Mouse (Mus musculus) c-Kit-positive CD71-positive TER-119-negative erythroid progenitor cells, embryonic 14.5 days (primary cell): Measurements from ENCODE around the gene Misp.

Experiments used
- DNase-seq: peaks from one replicate; pipeline ENCODE4 v3.0.0-alpha.2; 2013; ENCODE audit warnings: low read depth

Gene Misp

DNA sequence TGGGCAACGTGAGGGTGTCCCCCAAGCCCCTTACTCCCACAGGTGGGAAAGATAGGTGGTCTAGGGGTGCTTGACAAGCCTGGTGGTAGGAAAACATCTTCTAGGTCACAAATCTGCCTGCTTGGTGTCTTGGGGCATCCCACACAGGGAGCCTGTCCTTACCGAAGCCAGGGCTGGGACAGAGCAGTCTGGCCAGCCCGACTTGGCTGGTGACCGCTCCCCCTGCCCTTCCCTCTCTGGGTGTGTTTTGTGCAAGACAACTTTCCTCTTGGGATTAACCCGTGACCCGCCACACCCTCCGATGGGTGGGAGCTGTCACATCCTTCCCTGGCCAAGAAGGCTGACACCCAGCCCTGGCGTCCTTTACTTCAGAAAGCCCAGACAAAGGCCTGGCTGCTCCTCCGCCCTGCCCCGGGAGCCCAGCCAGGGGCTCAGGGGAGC, 26.3 kb upstream of the Misp start:
- no peak for DNase-seq

DNA sequence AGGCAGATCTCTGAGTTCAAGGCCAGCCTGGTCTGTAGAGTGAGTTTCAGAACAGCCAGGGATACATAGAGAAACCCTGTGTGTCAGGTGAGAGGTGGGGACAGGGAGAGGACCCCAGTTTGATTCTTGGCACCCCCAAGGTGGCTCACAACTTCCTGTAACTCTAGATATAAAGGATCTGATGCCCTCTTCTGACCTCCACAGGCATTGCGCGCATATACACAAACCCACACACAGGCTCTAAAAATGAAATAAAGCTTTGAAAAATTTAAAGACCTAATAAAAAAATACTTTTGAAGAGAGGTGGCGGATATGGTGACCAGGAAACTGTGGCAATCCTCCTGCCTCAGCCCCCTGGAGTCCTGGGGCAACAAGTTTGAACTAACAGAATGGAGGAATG, 24.9 kb upstream of the Misp start:
- DNase-seq = no peak

DNA sequence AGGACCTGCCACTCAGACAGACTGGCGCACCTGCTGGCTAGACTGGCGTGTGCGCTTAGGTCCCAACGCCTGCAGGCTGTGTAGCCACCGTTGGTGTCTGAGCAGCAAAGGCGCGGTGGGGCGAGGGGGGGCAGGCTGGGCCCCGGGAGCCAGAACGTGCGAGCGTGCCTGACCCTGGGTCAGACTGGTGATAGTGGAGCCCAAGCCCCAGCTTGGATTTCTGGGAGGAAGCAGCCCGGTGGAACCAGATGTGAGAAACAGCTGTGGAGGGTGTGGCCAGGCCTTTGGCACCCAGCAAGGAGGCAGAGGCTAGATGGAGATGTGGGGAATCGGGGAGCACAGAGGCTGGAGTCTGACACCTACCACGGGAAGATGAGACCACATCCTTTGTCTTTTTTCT, 23.5 kb upstream of the Misp start:
- no peak for DNase-seq

DNA sequence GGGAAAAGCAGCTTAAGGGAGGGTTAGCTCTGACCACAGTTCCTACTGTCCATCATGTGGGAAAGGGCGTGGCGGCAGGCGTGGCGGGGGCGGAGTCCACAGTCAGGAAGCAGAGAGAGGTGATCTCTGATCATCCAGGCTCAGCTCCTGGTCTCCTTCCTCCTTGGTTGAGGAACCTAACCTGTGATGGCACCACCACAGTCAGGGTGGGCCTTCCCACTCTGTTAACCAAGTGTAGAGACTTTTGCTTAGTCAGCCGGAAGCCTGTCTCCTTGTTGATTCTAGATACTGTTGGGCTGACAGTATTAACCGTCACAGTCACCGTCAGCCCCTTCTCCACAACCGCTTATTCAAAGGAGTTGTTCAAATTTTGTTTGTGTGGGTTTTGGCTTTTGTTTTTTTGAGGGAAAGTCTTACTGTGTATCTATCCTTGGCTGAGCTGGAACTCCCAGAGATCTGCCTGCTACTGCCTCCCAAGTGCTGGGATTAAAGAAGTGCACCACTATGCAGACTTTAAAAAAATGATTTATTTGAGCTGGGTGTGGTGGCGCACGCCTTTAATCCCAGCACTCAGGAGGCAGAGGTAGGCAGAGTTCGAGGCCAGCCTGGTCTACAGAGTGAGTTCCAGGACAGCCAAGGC, 22.4 kb upstream of the Misp start:
- no peak for DNase-seq

DNA sequence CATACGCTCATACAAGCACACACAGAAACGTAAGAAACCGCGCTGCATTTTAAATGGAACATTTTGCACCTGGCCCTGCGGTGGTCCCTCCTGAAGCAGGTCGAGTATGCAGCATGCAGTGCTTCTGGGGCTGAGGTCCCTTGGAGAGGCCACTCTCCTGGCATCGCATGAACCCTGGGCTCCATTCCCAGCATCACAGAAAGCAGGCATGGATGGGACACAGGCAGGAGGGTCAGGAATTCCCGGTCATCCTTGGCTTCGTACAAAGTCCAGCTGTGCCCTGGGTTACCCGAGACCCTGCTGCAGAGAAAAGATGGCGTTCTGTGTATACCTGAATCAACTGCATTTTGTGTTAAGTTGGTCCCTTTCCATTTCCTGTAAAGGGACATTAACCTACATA, 20.3 kb upstream of the Misp start:
- DNase-seq = no peak

DNA sequence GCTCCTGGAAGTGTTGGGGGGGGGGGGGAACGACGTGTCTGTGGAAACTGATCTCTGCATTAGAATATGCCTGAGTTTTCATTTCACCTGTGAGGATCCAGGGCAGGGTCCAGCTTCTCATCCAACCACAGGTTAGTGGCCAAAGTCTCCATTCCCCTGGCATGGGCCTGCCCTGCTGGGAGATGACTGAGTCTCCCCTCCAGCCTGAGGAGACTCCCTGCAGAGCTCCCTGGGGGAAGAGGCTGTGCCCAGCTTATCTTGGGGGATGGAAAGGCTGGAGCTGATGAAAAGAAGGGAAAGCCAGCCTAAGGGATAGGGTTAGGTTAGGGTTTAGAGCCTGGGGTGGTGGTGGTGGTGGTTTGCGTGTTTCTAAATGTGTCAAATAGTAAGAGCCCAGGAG, 19.0 kb upstream of the Misp start:
- DNase-seq = no peak

DNA sequence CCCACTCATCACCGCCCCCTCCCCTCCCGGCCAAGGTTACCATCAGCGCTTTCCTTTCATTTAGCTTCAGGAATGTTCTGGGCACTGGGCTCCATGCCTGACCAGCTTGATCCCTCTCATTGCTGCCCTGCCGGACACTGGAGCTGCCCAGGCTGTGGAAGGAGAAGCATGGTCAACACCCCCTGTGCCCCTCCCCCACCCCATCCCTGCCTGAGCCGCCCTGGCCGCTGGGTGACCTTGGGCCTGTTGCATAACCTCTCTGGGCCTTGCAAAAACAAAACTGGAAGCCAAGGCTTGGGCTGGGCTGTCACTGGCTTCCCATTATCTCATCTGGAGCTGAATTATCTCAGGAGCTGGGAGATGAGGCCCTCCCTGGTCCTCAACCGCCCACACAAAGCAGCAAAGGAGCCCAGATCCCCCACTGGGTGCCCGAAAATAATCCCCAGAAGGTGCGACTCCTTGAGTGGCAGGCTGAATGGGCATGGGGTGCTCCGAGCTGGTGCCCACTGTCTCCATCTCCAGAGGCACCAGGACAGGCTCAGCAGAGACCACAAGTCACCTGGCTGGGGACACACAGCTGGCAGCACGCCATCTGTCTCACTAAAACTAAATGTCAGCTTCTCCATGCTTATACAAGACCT, 18.3 kb upstream of the Misp start:
- no peak for DNase-seq

DNA sequence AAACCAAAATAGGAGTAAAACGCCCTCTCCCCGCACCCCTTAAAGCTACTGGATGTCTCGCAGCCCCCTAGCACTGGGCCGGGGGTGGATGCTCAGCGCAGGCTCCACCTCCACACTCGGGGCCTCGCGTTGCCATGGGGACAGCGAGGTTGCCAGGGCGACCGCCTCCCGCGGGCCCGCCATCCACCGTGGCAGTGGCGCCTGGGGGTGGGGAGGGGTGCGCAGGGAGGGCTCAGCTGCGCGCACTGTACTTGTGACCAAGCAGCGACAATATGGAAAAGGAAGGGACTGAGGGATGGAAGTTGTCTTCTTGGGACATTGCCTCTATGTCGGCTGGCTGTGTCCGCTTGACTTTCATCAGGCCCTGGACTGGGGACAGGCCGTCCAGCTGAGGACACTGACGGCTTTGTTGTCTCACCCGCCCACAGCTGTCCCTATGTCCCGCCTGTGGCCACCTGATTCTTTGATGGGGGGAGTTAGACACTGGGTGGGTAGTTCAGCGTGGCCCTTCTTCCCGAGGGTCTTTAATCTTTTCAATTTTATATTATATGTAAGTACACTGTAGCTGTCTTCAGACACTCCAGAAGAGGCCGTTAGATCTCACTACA, 17.0 kb upstream of the Misp start:
- no peak for DNase-seq

DNA sequence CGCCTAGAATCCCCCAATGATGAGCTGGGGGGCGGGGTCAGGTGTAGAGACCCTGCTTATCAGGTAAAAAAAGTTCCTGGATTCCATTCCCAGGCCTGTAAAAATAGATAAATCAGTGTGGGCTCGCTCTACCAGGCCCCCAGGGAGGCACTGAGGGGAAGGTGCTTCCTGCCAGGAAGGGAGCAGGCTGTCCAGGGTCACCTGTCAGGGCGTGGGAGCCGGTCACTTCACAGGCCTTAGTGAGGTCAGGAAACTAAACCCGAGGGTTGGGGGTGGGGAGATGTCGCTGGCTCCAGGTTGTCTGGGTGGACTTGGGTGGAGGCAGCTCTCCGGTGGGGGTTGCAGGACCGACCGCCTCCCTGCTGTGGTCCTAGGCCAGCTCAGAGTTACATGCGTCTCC, 15.2 kb upstream of the Misp start:
- no peak for DNase-seq

DNA sequence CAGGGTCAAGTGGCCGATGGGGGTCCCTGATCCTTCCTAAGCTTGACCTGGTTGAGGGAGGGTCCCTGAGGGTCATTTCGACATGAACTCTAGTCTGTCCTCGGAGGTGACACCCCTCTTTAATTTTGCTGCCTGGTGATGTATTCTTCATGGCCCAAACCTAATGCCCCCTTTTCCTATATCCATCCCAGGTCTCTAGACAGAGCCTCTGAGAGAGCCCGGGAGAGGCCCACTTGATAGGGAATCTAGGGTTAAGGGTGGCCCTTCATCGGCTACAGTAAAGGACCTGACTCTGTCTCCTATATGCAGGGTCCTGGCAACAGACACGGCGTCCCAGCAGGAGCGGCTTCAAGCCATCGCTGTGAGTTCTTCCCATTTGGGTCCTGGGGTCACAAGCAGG, 14.5 kb upstream of the Misp start:
- DNase-seq = no peak

DNA sequence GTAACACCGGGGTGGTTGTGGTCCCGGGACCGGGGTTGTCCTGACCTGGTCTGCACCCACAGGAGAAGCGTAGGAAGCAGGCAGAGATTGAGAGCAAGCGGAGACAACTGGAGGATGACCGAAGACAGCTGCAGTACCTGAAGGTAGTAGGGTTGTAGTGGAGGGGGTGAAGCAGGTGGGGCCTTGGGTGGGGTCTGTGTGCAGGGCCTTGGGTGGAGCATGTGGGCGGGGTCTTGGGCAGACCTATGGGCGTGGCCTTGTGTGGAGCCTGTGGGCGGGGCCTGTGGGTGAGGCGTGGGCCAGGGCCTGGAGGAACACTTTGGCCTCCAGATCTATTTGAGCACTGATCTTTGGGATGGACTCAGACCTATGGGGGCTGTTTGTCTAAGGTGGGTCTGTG, 13.8 kb upstream of the Misp start:
- no peak for DNase-seq

DNA sequence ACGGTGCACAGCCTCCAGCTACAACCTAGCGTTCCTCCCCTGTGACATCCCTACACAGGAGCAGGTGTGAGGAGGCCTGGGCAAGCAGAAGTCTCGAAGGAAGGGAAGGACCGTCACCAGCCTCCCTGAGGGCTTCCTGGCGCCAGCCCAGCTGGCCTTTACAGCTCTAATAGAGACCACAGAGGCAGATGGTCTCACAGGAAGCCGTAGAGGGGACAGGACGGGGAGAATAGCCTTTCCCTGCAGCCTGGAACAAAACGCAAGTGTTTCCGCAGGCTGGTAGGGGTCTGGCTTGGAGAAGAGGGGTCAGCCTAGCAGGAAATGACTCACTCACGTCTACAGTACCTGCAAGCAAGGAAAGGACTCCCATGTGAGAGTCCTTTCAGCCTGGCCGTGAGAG, 13.0 kb upstream of the Misp start:
- DNase-seq = no peak

DNA sequence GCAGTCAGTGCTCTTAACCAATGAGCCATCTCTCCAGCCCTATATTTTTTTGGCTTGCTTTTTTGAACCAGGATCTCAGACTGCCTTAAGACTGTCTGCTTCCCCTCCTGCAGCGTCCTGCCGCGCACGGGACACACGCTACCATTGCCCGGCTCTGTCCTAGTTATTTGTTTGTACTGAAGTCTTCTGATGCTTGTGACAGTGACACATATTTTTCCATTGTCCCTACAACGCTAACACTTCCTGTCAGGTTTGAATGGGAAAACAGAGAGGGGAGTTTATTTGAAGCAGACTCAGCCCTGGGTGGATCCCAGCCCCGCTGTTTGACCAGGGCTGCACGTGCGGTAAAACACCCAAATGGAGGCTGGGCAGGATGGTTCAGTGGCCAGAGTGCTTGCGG, 12.1 kb upstream of the Misp start:
- no peak for DNase-seq

DNA sequence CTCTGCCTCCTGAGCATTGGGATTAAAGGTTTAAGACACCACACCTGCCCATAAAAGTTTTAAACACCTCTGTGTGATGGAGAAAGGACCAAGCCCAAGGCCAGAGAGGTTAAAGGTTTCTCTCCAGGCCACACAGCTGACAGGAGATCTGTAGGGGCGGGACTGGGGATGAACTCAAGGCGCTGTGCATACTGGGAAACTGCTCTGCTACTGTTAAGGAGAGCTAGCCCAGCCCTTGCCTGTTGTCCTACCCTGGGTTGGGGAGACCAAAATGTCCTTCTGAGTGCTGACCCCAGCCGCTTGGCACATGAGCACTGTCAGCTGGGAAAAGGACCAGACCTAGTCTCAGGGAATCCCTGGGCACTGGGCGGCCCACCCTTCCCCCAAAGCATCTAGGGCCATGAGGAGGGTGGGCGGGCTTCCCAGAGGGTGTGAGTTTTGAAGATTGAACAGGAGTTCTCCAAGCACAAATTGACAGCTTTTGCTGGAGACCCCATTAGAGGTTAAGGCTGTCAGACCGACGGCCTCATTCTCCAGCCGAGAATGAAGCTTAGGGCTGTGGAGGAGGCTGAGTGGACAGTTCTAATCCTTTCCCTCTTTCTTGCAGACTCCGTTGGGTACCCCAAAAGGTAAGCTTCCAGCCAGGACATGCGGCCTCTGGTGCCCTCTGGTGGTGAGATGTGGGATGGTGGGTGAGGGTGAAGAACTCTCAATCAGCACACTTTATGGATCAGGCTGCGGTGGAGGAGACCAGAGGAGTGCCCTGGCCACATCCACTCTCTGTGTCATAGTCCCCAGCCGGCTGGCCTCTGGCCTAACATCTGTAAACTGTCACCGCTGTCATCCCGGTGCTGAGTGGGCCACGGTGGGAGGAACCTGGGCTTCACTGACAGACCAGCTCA, 8.8 kb upstream of the Misp start:
- peak; percentile 62 for DNase-seq

DNA sequence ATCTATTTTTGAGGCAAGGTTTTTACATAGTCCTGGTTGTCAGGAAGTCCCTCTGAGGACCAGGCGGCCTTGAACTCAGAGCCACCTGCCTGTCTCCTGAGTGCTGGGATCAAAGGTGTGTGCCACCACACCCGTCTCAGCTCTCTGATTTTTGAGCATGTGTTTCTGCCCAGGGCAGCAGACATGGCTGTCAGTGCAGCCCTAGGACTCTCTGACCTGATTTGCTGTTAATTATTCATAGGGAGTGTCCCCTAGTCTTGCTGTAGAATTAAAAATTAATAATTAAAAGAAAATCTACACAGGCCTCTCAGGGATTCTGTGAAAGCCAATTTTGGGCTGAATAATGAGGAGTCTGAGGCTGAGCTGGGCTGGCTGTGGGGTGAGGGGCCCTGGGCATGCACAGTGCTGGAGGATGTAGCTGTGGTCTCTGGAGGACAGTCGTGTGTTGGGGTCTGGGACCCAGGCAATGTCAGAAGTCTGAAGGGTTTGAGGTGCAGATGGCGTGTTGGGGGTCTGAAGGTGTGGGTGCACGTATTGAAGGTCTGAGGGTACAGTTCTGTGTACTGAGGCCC, 6.4 kb upstream of the Misp start:
- DNase-seq = no peak

DNA sequence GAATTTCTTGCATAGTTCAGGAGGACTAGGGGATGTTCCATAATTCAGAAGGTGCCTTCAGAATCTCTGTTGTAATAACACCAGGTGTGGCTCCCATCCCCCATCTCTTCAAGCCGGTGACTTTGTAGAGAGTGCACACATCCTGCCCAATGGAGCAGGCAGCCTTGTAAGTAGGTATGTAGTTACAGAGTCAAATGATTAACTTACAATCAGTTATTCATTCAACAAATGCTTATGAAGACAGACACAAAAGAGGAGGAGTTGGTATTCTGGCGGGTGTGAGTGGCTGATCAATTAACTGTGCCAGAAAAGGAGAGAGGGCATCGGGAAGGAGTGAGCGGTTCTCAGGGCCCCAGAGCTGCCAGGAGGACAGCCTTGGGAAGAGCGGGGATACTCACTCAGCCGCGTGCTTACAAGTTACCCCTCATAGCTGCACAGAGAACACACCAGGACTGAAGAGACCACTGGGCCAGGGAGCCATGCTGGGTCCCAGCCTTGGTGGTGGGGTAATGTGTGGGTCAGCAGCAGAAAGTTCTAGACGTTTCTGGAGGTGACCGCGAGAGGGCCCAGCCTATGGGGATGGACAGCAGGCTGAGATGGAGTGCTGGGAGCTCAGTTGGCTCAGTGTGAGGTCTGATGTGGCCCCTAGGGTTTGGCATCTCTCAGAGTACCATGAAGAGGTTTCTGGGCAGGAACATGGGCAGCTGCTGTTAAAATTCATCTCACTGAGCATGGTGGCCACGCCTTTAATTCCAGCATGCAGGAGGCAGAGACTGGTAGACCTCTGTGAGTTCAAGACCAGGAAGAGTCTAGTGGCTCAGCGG, 4.9 kb upstream of the Misp start:
- no peak for DNase-seq

DNA sequence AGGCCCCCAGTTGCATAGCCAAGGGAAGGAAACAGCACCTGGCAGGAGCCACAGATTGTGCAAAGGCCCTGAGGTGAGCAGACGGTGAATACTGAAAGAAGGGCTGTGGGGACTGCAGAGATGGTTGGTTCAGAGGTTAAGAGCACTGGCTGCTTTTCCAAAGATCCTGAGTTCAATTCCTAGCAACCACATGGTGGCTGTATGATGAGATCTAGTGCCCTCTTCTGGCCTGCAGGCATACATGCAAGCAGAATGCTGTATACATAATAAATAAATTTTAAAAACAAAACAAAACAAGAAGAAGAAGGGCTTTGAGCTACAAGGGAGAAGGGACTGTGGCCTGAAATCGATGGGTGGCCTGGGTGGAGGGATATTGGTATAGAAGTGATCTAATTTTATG, 3.7 kb upstream of the Misp start:
- DNase-seq = no peak

DNA sequence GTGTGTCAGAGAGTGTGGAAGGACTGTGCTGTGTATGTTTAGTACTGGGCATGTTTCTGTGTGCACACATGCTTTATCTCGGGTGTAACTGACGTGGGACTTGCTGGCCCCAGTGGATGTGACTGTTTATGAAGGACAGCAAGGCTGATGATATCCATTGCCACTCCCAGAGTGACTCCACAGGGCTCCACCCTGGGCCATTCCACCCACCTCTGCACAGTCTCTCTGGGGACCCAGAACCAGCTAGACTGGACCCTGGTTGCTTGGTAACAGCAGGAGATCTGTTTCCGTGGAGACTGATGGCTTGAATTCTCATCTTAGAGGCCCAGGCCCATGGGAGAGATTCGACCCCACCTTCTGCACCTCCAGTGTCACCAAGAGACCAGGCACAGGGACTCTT, 2.6 kb upstream of the Misp start:
- DNase-seq = no peak

DNA sequence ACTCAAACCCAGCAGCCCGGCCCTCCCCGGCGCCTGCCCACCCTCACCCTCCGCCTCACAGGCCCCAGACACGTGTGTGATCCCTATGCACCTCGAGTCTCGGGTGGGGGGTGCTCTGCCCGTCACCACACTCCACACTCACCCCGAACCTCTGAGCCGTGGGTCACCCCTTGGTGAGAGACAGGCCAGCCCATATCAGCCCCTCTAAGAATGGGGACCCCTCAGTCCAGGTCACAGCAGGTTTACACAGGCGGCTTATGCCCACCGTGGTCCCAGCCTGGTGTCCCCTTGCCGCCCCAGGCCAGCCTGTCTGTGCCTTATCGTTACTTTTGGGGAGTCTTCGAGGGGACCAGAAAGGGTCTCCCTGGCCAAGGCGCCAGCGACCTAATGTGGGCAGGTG, 1.2 kb upstream of the Misp start:
- no peak for DNase-seq

DNA sequence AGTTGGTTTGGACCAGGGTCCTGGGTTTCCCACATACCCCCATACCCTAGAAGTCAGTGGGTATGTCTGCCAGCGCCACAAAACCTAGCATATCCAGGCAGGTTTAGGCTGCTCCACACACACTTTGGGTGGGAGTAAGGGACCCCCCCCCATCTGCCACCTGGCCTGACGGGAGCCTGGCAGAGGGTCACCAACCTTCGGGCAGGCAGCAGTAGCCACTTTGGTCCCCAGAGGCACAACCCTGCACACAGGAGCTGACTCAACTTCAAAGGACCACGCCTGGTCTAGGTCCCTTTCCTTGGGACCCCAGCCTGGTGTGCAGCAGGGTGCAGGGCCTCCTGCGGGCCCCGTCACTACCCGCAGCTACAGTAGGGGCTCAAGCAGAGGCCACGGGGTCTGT, 512 bp upstream of the Misp start:
- no peak for DNase-seq

DNA sequence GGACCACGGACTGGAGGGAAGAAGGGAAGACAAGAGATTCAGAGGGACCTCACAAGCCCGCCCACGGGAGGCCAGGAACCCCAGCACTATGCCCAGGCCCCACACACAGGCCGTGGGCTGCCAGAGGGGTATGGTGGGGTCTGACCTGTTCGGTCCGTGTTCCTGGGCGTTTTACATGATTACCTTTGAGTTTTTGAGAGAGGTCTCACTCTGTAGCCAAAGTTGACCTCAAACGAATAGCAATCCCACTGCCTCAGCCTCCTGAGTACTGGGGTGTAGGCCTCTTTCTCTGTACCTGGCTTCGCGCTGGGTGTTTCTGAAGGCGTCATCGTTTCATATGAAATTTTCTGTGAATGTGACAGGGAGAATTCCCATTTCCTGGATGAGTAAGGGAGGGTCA, 942 bp downstream of the Misp start:
- DNase-seq = no peak

DNA sequence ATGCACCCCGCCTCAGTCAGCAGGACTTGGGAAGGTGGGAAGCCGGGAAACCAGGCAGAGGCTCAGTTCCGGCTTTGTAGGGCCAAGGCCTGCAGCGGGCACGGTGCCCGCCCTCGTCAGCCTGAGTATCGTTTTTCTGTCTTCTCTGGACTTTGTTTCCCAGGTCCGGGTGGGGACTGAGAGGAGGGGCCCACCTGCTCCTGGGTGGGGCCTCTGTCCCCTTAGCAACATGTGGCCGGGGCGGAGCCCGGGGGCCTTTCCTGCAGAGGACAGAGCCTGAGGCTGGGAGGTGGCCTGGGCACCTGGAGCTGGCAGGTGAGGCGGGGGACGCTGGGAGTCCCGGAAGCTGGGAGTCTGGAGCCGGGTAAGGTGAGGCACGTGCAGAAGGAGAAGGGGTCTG, 1.6 kb downstream of the Misp start:
- DNase-seq = no peak
